Mouse (Mus musculus): ENCODE measurements around the gene Hspd1. TPM values are rescaled to one million over a fixed set of nuclear protein-coding genes. Genes with fewer than 3 reads are reported as not detected.
A peak's percentile ranks its signal among the peaks of the same experiment; 100 is the strongest.
"Not testable (repeated sequence)": the region's sequence is repeated elsewhere in the genome, so short reads cannot be mapped to it uniquely, and the experiment has no call there.

Hspd1 gene
- total RNA-seq (2021), result 100 to 1,000 TPM; 163 to 173 TPM
- long read RNA-seq, experiment 1, transcript Hspd1-201 (12 exons, 2,423 nt), result major isoform, 184 of 304 reads
- long read RNA-seq, experiment 1, partial matches to known transcripts, result 35 of 304 reads
- long read RNA-seq, experiment 1, other reads (novel, unspliced or antisense), result 85 of 304 reads
- long read RNA-seq, experiment 2, transcript Hspd1-201 (12 exons, 2,423 nt), result major isoform, 112 of 216 reads
- long read RNA-seq, experiment 2, partial matches to known transcripts, result 23 of 216 reads
- long read RNA-seq, experiment 2, other reads (novel, unspliced or antisense), result 81 of 216 reads

GRCm38 (mm10) chr1:55087932-55088610, at the start of gene Hspd1, which contains the start of gene Hspe1:
Gene Hspd1, minus strand, starts transcription at chr1:55088243.
Gene Hspe1, plus strand, starts transcription at chr1:55088132.
- DNase-seq (ENCODE audit: low spot score in 2 of 2), result peak; percentile 97 to 98

DNA sequence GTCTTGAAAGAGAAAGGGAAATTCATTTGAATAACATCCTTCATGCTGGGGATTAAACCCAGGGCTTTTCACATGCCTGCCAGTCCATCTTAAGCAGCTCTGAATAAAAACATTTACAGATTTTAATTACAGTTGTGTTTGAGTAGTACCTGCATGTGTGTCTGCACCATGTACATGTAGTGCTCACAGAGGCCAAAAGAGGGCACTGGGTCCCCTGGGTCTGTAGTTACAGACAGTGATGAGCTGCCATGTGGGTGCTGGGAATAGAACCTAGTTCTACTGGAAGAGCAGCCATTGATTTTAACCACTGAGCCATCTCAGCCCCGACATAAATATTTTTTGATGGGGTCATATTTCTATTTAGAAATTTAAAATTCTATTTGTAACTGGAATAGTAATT, 47.8 kb upstream of the Hspd1 start:
- DNase-seq (ENCODE audit: low spot score in 2 of 2), result no peak

- no peak for DNase-seq (ENCODE audit: low spot score in 2 of 2)
These were observed 46.3 kb upstream of the Hspd1 start for GRCm38 (mm10) chr1:55134301-55134700.

DNA sequence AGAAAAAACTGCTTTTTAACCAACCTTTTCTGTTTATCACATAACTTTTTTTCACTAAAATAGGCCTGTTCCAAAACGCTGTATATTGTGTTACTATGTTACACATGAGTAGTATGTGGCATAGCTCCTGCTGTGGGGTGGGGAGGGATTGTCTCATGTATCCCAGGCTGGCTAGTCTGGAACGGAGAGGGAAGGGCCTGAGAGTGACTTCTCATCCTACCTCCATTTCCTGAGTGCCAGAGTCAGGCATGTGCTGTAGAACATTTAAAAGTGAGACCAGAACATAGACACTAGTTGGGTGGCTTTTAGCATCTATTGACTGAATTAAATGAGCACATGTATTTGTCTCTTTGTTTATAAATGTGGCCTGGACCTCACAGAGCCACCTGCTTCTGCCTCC, 45.1 kb upstream of the Hspd1 start:
- no peak for DNase-seq (ENCODE audit: low spot score in 2 of 2)

GRCm38 (mm10) chr1:55132308-55132707, 44.3 kb upstream of the Hspd1 start:
- DNase-seq (ENCODE audit: low spot score in 2 of 2), result no peak

- DNase-seq (ENCODE audit: low spot score in 2 of 2), result peak in 1 of 2 experiments; percentile 25
These were observed 43.5 kb upstream of the Hspd1 start for GRCm38 (mm10) chr1:55131424-55132014.

DNA sequence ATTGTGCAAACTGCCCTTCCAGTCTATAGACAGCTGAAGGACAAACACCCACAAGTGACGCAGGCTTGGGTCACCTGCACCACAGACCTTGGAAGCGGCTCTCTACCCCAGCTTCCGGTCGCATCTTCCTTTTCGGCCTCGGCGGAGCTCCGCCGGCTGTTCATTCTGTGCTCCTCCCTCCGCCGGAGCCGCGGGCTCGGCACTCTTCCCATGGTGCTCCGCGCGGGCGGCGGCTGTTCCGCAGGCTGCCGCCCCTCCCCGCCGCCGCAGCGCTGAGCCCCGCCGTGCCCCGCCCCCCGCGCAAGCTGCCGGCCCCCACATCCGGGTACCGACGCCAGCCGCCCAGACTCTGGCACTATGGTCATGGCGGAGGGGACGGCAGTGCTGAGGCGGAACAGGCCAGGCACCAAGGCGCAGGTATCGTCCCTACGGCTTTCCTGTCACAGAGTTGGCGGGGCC, 42.9 kb upstream of the Hspd1 start, which contains the start of gene Mob4:
Gene Mob4, plus strand, starts transcription at position 289 of the 459 bp plus-strand sequence.
- peak; percentile 94 to 96 for DNase-seq (ENCODE audit: low spot score in 2 of 2)

- DNase-seq (ENCODE audit: low spot score in 2 of 2), result no peak
These were observed 42.3 kb upstream of the Hspd1 start for GRCm38 (mm10) chr1:55130190-55130916.

- no peak for DNase-seq (ENCODE audit: low spot score in 2 of 2)
These were observed 41.7 kb upstream of the Hspd1 start for GRCm38 (mm10) chr1:55129716-55130115.

- not testable (repeated sequence) for DNase-seq (ENCODE audit: low spot score in 2 of 2)
These were observed 36.1 kb upstream of the Hspd1 start for GRCm38 (mm10) chr1:55124136-55124535.

GRCm38 (mm10) chr1:55123561-55123960, 35.5 kb upstream of the Hspd1 start:
- DNase-seq (ENCODE audit: low spot score in 2 of 2), result no peak

- no peak for DNase-seq (ENCODE audit: low spot score in 2 of 2)
These were observed 35.0 kb upstream of the Hspd1 start for GRCm38 (mm10) chr1:55123046-55123445.

DNA sequence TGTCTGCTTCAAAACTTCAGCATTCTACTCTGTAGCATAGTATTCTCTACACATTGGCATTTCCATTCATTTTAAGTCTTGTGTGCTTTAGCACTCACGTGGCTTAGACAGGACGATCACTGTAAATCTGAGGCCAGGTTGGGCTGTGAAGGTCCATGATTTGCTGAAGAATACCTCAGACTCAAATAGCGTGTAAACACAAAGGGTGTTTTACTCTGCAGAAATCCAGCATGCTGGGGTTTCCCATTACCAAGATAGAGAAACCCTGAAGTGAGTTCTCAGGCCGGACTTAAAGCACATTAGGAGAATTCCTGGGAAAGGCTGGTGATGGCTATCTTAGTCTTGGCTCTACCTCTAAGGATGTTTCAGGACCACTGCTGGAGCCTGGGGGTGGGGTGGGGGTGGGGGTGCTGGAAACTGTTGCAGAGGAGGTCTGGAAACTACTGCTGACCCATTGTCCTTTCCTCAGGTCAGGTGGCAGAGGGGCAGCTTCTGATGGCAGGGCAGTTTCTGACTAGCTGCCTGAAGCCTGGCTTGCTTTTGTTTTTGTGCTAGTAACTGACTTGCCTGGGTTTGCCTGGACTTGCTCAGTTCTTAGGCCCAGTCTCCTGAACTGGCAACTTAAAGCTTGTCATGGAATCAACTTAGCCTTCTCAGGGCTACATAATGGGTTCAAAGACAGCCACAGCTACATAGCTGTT, 21.2 kb upstream of the Hspd1 start:
- no peak for DNase-seq (ENCODE audit: low spot score in 2 of 2)

DNA sequence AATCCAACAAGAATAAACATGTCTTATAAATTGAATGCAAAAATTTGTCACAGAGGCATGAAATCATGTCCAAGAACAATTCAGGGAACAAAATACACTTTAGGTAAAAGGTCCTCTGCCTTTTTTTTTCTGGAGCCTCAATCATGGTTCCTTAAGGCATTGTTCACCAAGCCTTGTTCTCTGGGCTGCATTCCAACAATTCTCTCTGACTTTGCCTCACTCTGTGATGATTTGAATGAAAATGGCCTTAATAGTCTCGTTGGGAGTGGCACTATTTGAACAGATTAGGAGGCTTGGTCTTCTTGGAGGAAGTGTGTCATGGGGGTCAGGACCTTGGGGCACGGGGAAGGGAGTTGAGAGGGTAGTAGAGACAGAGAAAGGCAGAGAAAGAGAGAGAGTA, 20.4 kb upstream of the Hspd1 start:
- DNase-seq (ENCODE audit: low spot score in 2 of 2), result no peak

DNA sequence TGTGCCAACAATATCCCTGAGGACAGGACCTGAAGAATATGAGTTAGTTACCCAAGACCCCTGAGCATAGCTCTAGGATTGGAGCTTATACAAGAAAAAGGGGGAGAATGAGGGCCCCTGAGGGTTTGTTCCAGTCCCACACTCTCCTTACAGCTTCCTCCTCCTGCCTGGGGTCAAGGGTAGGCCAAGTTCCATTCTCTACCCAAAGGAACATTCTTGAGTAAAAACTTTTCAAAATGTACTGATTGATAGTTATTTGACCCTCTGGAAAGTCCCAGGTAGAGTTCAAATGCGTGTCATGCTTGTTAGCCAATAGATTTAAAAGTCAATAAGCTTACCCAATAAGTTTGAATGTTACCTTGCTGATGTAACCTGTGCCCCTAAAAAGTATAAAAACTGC, 19.6 kb upstream of the Hspd1 start:
- DNase-seq (ENCODE audit: low spot score in 2 of 2), result no peak

DNA sequence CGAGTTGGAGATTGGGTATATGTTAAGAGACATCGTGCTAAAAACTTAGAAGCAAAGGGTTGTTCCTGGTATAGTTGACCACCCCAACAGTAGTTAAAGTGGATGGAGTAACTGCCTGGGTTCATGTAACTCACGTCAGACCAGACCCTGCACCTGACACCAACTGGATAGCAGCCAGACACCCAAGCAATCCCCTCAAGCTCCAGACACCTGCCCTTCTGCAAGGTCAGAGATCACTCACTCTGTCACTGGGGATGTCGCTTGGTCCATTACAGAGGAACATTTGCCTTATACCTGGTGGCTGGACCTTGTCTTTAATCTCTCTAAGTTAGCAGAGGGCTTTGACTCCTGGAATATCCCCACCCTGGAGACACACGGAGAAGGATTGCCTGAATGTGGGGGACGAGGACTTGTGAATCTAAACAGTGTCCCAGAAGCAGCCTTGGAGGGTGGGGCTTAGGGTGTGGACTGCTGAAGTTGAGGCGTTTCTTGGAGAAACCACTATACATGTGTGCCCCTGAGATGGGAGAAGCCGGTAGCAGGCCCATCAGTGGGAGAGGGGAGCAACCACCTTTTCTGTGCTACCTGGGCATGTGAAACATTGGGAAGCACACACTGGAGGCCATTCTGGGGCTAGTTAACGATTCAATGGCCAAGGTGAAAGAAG, 19.0 kb upstream of the Hspd1 start:
- no peak for DNase-seq (ENCODE audit: low spot score in 2 of 2)

DNA sequence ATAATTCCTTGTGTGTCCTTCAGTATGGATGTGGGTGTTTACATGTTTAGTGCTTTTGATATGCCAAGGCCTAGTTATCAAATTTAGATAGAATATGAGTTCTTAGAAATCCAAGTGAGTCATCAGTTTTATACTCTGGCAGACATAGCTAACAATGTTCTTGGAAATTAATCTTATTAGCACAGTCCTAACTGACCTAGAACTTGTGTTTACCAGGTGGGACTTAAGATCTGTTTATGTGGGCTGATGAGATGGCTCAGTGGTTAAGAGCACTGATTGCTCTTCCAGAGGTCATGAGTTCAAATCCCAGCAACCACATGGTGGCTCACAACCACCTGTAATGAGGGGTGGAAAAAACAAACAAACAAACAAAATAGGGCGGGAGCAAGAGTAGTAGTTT, 4.4 kb upstream of the Hspd1 start:
- DNase-seq (ENCODE audit: low spot score in 2 of 2), result no peak

DNA sequence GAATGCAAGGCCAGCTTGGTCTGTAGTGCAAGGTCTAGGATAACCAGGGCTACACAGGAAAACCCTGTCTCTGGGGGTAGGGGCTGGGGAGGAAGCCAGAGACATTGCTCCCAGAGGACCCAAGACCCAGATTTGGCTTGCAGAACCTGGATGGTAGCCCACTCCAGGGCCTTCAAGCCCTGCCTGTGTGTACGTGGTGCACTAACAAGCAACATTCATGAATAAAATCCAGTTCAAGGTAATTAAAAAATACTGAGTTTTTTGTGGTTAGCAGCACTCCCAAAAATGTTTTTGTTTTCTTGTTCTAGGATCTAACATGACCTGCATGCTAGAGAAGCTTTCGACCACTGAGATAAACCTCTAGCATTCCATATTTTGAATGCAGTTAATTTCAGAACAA, 4.0 kb upstream of the Hspd1 start:
- DNase-seq (ENCODE audit: low spot score in 2 of 2), result no peak

GRCm38 (mm10) chr1:55089498-55090064, 1.5 kb upstream of the Hspd1 start:
- DNase-seq (ENCODE audit: low spot score in 2 of 2), result no peak

Measured in left cerebral cortex, adult 18-20 months (tissue).